Mouse (Mus musculus) lung, postnatal 0 days (tissue): ENCODE measurements around the gene Ncr1.

Experiments
- CTCF ChIP-seq: IDR thresholded peaks from 2 replicates; pipeline ENCODE4 v1.5.1; 2016; ENCODE audit warnings: antibody characterized with exemption, mild to moderate bottlenecking
- EP300 ChIP-seq: IDR thresholded peaks from 2 replicates; pipeline ENCODE4 v1.6.1; 2016; ENCODE audit warnings: antibody characterized with exemption, mild to moderate bottlenecking, control low read depth

DNA sequence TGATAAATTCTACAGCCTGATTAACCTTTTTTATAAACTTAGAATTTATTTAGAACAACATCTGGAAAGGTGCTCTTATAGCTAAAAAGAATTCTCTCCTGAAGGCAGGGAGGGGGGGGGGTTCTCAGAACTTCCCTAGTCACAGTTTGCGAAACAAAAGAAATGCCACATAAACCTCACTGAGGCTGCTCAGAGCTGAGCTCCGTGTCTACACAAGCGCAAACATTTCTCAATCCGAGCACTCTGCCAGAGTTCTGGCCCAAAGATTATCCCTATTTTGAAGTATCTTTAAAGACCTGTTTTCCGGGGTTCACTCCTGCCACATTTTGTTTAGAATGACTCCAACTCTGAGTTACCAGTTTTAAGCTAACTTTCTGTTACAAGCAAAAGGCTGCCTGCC lies 44.9 kb upstream of the Ncr1 start:
- TF ChIP-seq CTCF, result no peak
- TF ChIP-seq EP300, result no peak
